Mouse (Mus musculus) embryonic facial prominence, embryonic 10.5 days (tissue): Measurements from ENCODE around the gene Ralgps2. TPM values are rescaled to one million over a fixed set of nuclear protein-coding genes. Genes with fewer than 3 reads are reported as not detected.

Experiments
- DNase-seq: peaks from one replicate; pipeline ENCODE4 v3.0.0-alpha.2; 2017; ENCODE audit warnings: low spot score
- H3K27ac ChIP-seq: fragments of 300-500 bp; sonication (generic); replicated peaks from 2 replicates; pipeline ENCODE4 v1.5.1; 2016; ENCODE audit warnings: mild to moderate bottlenecking
- H3K27me3 ChIP-seq: fragments of 300-500 bp; sonication (generic); replicated peaks from 2 replicates; pipeline ENCODE4 v1.6.1; 2016; ENCODE audit warnings: low read depth, mild to moderate bottlenecking; ENCODE audit not compliant: poor library complexity, severe bottlenecking
- H3K36me3 ChIP-seq: fragments of 300-500 bp; sonication (generic); replicated peaks from 2 replicates; pipeline ENCODE4 v1.6.1; 2016; ENCODE audit warnings: mild to moderate bottlenecking, moderate library complexity
- H3K4me1 ChIP-seq: fragments of 300-500 bp; sonication (generic); 2 replicates; pipeline ENCODE4 v1.6.1; 2016
- H3K4me3 ChIP-seq: fragments of 300-500 bp; sonication (generic); 2 replicates; pipeline ENCODE4 v1.5.1; 2016; ENCODE audit warnings: mild to moderate bottlenecking, moderate library complexity
- H3K9me3 ChIP-seq: fragments of 300-500 bp; sonication (generic); 2 replicates; pipeline ENCODE4 v1.6.1; 2016; ENCODE audit warnings: mild to moderate bottlenecking
- WGBS: fragments of 180-500 bp; shearing (Covaris S2); methylation state at CpG from one replicate; pipeline ENCODE4 v1.1.7; 2016; 5-methylcytosine and 5-hydroxymethylcytosine counted together
- polyA plus RNA-seq: library from polyadenylated mRNA; unstranded; fragments of >200 nt; fragmentation: Nextera tagmentation; extraction: Ambion mirVana; gene quantifications from 2 replicates; pipeline ENCODE4 v1.2.1, GENCODE M21; 2016

The Ralgps2 gene
- polyA plus RNA-seq, result 84.0 and 90.1 TPM in 2 replicates

DNA sequence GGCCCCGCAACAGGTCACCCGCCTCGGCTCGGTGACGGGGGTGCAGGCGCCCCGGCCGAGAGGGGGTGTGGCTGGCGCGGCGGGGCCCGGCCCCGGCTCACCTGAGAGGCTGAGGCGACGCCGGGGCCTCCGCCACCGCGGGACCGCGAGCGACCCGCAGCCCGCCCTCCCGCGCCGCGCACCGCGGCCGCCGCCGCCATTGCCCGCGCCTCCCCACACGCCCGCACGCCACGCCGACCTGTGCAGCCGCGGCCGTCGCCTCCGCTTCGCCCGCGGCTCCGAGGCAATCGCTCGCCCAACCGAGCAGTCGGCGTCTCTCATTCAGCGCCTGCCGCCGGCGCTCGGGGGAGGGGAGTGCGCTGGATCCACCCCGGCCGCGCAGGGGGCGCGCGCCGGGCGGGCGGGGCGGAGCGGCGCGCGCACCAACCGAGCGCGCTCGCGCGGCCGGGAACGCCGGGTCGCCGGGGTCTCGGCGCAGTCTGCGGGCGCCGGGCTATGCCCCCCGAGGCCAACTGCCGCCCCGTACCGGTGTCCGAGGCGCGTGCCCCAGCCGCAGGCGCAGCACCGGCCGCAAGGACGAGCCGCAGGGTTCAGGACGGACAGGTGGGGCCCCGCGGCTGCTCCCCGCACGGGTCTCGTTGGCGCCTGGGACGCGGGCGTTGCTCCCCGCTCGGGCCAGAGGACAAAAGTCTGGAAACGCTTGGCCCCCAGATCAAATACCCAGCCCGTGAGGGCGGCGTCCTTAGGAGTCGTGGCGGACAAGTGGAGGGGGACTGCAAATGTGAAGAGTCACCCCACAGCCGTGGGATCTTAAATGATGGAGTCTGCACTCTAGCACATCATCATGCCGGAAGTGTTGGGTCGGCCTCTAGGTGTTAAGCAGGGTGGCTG, at the start of gene Ralgps2:
TSS of gene Ralgps2 (minus strand) at position 376 of the 891 bp plus-strand sequence.
- Histone ChIP-seq H3K9me3 (0 out of 2 replicates have a peak, but pooled peaks cover 2% of the 10 kb centered on the region), H3K27me3 (no peaks in the 10 kb centered on the region), H3K4me1 (peaks cover 23% of the 10 kb centered on the region), H3K27ac (peak within 1 kb of the TSS; percentile 98), H3K4me3 (peak within 1 kb of the TSS; percentile 85), H3K36me3 (0 out of 2 replicates have a peak, but pooled peaks cover 3% of the 10 kb centered on the region)
- DNase-seq, result peak; percentile 84
- WGBS, result under 1% methylated on average over 124 of the region's 124 CpGs

DNA sequence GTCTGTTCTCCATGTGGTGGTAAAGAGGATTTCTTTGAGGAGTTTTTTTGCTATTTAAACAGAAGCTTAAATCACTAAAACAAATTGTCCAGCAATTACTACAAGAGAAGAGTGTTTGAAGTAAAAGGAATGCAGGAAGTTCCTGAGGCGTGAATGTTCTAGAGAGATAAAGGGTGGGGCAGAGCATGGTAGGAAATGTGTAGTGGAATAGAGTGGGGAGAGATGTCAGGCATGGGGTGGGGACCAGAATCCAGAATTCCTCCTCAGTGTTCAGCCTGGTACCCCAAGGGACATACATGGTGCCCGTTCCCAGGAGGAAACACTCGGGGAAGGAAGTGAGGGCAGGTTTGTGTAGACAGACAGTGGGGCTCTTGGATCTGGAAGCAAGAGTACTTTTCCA, 48.1 kb upstream of the Ralgps2 start:
- Histone ChIP-seq H3K9me3 (no peaks in the 10 kb centered on the region), H3K4me1 (peaks cover 32% of the 10 kb centered on the region), H3K4me3 (no peak overlapping the region), H3K36me3 (no peaks in the 10 kb centered on the region), H3K27me3 (no peaks in the 10 kb centered on the region), H3K27ac (no peak overlapping the region)
- 77% methylated on average over 3 of the region's 3 CpGs for WGBS
- DNase-seq, result no peak

DNA sequence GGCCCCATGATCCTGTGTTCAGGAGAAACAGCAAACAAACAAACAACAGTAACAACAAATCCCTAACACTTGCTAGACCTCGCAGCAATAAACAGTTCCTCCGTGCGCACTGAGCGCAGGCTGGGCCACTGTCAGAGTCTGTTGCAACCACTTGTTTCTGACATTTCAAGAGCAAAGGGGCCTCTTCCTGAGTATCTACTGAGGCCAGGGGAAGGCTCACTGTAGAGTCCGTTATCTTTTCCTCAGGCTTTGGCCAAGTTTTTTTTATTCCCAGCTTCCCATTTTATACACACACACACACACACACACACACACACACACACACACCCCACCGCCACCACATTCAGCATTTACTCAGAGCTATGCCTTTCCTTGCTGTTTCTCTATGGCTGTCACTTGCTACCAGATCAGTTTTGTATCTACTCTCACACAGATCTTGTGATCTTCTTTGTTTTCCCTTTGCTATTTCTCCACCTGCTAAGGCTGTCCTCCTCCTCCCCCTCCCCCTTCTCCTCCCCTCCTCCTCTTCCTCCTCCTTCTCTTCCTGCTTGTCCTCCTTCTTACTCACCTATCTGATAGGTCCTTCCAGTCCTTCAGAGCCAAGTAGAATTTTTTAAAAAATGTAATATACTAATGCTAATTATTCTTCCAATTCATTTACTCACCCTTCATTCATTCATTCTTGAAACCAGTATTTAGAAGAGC, 47.4 kb upstream of the Ralgps2 start:
- DNase-seq, result no peak
- Histone ChIP-seq H3K9me3 (no peaks in the 10 kb centered on the region), H3K27ac (no peak overlapping the region), H3K27me3 (no peaks in the 10 kb centered on the region), H3K4me1 (peaks cover 27% of the 10 kb centered on the region), H3K36me3 (no peaks in the 10 kb centered on the region), H3K4me3 (no peak overlapping the region)
- WGBS, result 84% methylated on average over 6 of the region's 6 CpGs

DNA sequence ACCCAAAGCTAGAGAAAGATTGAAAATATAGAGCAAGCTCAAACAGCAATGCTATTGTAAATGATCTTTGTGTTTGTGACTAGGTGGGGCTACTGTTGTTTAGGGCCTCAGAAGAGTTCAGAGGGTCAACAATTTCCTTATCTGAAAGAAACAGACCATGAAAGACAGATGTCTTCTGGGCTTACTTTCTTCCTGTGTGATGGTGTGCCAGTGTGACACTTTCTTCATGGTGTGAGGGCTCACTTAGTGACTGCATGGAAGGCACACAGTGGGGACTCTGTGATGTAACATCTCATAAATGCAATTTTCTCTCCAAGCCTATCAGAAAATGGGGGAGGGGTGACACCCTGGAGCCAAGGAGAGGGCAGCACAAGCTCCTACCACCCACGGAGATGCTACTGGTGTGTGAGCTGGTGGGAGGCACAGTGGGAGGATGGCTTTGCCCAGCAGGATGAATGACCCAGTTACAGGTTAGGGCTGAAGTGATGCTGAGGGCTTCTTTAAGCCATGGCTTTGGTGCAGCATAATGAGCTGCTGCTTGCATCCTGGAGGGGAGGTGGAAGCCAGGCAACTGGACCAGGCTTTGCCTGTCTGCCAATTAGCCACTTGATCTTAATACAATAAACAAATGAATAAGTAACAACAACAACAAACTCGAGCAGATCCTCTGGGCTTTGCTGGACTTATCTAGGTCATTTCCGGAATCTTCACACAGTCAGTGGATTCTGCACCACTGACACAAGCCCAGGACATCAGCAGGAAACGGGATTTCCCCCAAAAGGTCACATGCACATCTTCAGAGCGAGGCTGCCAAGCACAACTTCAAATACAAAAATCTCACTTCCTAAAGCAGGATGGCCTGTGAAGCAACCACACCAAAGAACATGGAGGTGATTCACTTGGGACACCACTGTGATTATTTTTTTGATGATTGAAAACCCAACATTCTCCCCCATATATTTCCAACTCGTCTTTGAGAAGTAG, 46.5 kb upstream of the Ralgps2 start:
- 40% methylated on average over 6 of the region's 6 CpGs for WGBS
- no peak overlapping the region for H3K4me3 ChIP-seq
- no peaks in the 10 kb centered on the region for H3K27me3 ChIP-seq
- H3K9me3 ChIP-seq, result no peaks in the 10 kb centered on the region
- peak overlapping the region; percentile 8; the same call in 1 of the 2 replicates for H3K27ac ChIP-seq
- H3K4me1 ChIP-seq, result peaks cover 25% of the 10 kb centered on the region
- no peak for DNase-seq
- no peaks in the 10 kb centered on the region for H3K36me3 ChIP-seq

DNA sequence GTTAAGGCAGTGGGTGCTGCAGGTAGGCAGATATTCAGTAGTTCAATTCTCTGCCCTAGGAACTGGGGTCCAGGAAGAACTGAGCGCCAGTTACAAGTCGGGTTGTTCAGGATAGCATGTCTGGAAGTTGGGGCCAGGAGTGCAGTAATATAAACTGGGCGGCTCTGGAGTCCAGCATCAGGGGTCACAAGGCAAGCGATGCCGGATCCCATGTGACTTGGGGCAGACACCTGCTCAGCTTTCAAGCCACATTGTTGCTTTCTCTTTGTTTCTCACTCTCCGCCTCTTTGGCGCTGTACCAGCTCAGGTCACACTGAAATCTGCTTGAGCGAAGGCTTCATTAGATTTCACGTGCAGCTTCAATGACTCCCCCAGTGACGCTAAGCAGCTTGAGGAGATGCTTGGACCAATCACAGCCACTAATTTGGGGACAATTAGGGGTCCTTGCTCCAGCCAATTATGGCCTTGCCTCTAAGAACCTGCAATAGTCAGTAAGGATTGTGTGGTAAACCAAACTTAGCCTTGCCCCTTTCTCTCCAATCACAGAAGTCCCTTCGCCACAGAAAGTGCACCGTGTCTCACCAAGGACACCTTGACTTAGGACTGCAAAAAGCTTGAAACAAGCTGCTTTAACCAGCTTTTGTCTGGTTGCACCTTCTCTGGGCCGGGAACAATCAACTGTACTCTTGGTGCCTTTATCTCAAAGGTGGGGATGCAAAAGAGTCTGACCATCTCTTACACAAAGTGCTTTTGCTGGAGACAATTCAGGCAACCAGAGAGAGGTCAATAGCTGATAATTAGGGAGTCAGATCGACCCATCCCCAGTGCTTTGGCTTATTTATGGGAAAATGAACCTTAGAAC, 43.8 kb upstream of the Ralgps2 start:
- H3K4me3 ChIP-seq, result no peak overlapping the region
- no peaks in the 10 kb centered on the region for H3K36me3 ChIP-seq
- DNase-seq, result no peak
- no peak overlapping the region for H3K27ac ChIP-seq
- H3K4me1 ChIP-seq, result peaks cover 15% of the 10 kb centered on the region
- WGBS, result 76% methylated on average over 14 of the region's 14 CpGs
- no peaks in the 10 kb centered on the region for H3K27me3 ChIP-seq
- no peaks in the 10 kb centered on the region for H3K9me3 ChIP-seq

DNA sequence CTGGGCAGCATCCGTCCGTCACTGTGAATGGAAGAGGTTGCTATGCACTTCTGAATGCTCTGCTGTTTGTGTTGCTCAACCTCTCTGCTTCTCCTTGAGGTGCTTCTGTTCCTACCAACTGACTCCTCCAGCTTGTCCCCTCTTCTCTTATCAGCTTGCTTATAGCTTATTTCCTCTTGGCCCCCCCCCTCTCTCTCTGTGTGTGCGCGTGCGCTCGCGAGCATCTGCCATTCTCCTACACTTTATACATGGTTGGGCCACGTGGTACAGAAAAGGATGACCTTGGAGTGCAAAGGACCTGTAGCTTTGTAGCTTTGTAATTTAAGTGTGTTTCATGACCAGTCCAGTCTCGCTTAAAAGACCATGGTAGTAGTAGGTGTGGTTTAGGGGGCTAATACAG, 42.5 kb upstream of the Ralgps2 start:
- H3K9me3 ChIP-seq, result no peaks in the 10 kb centered on the region
- peaks cover 15% of the 10 kb centered on the region for H3K4me1 ChIP-seq
- H3K27me3 ChIP-seq, result no peaks in the 10 kb centered on the region
- WGBS, result 88% methylated on average over 9 of the region's 9 CpGs
- H3K27ac ChIP-seq, result no peak overlapping the region
- DNase-seq, result no peak
- no peak overlapping the region for H3K4me3 ChIP-seq
- no peaks in the 10 kb centered on the region for H3K36me3 ChIP-seq

DNA sequence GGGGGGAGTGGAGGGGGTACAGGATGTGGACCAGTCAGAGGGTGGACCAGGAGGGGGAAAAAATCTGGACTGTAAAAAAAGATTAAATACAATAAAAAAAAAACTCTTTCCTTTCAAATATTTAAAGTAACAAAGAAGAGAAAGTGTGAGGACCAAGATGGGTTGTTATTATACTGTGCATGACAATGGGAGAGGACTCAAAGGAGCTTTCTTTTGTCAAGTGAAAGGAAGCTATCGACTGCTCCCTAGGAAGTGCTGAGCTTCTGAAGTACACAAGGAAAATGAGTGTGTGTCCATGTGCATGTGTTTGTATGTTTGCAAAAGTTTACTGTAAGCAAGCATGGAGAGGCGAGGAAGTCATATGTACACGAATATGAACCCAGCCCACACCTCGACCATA, 40.3 kb upstream of the Ralgps2 start:
- 81% methylated on average over 4 of the region's 4 CpGs for WGBS
- no peak for DNase-seq

DNA sequence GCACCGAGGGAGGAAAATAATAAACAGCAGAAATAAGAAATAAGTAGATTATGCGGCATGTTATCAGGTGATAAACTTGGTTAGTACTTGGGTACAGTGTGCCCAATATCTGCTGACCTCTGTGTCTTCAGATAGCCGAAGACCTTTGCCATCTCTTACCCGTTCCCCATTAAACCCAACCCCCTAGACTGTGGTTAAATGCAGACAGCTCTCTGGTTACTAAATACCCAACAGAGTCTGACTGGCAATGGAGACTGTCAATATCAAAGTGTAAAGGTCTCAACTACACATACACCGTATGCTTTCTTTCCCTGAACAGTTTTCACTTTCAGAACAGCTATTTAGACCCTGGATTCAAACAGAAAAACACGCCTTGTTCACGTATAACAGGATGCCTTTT, 39.2 kb upstream of the Ralgps2 start:
- Histone ChIP-seq H3K36me3 (no peaks in the 10 kb centered on the region), H3K4me3 (no peak overlapping the region), H3K4me1 (peaks cover 8% of the 10 kb centered on the region; the same call in 1 of the 2 replicates), H3K27ac (no peak overlapping the region), H3K9me3 (no peaks in the 10 kb centered on the region), H3K27me3 (no peaks in the 10 kb centered on the region)
- WGBS, result 92% methylated on average over 7 of the region's 7 CpGs
- no peak for DNase-seq

More for the DNA sequence above, 40.3 kb upstream of the Ralgps2 start:
- Histone ChIP-seq H3K27me3 (no peaks in the 10 kb centered on the region), H3K4me3 (no peak overlapping the region), H3K9me3 (no peaks in the 10 kb centered on the region), H3K36me3 (no peaks in the 10 kb centered on the region), H3K4me1 (peaks cover 8% of the 10 kb centered on the region; the same call in 1 of the 2 replicates), H3K27ac (no peak overlapping the region)

DNA sequence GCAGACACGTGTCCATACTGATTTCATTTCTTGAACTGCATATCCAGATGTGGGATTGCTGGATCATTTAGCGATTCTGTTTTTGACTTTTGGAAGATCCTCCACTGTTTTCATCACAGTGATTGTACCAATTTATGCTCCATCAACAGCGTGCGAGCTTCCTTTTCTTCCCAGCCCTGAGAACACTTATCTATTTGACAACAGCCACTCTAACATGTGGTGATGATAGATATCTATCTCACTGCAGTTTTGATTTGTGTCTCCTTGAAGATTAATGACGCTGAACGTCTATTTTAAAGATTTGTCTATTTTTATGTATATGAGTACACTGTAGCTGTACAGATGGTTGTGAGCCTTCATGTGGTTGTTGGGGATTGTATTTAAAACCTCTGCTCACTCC, 34.4 kb upstream of the Ralgps2 start:
- DNase-seq, result no peak
- Histone ChIP-seq H3K9me3 (peaks cover 2% of the 10 kb centered on the region; the same call in 1 of the 2 replicates), H3K36me3 (no peaks in the 10 kb centered on the region), H3K27ac (no peak overlapping the region), H3K27me3 (no peaks in the 10 kb centered on the region), H3K4me3 (no peak overlapping the region), H3K4me1 (peaks cover 2% of the 10 kb centered on the region; the same call in 1 of the 2 replicates)
- WGBS, result 88% methylated on average over 6 of the region's 6 CpGs

DNA sequence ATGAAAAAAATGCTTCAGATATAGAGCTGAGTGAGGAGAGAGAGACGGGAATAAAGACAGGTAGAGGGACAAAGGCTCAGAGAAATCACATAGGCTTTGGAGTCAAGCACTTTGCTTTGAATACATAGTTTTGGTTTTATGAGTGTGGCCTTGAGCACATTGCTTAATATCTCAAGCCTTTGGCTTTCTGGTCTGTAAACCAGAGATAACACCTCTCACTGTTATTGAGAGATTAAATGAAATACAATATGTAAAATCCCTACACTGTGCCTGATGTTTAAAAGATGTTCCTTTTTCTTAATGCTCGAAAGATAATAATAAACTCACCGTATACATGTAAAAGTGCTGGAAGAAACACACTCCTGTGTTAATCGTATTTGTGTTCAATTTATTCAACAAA, 33.0 kb upstream of the Ralgps2 start:
- 91% methylated on average over 4 of the region's 4 CpGs for WGBS
- H3K4me3 ChIP-seq, result no peak overlapping the region
- no peak for DNase-seq

DNA sequence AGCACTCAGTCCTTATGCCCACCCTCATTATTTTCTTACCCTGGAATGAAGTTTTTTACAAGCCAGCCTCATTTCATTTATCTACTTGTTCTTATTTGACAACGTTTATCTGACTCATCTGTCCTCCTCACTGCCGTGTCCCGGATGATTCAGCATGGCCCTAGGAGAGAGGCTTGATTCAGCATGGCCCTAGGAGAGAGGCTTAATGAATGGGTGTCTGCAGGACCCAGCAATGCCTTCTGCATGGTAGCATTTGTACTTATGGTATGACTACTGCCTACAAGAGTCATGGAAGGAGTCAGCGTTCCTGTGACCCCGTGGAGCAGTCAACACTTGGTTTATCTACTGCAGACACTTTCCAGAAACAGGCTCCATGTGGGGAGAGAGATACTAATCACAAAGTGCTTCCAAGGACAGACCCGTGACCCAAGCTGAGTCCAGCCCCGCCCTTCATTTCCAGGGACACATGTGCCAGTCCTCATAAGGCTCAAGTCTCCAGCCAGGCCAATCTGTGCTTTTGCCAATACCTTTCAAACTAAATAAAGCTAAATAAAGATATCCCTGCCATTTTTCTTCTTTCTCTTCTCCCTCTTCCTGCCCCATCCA, 31.9 kb upstream of the Ralgps2 start:
- DNase-seq, result no peak
- Histone ChIP-seq H3K36me3 (no peaks in the 10 kb centered on the region), H3K4me1 (peaks cover 2% of the 10 kb centered on the region; the same call in 1 of the 2 replicates), H3K27me3 (no peaks in the 10 kb centered on the region), H3K9me3 (peaks cover 2% of the 10 kb centered on the region; the same call in 1 of the 2 replicates), H3K27ac (no peak overlapping the region), H3K4me3 (no peak overlapping the region)
- 87% methylated on average over 7 of the region's 7 CpGs for WGBS

More for the DNA sequence above, 33.0 kb upstream of the Ralgps2 start:
- Histone ChIP-seq H3K27me3 (no peaks in the 10 kb centered on the region), H3K27ac (no peak overlapping the region), H3K9me3 (peaks cover 2% of the 10 kb centered on the region; the same call in 1 of the 2 replicates), H3K4me1 (peaks cover 2% of the 10 kb centered on the region; the same call in 1 of the 2 replicates), H3K36me3 (no peaks in the 10 kb centered on the region)
